Mouse (Mus musculus) liver, postnatal 0 days (tissue): ENCODE measurements at regions not wholly inside any gene's neighbourhood (a gene's known extent, or its start where the extent isn't known, plus 50 kb on each side); places are given as distances from the start of the nearest gene placed in this dataset.

Experiments
- CTCF ChIP-seq: sonication (generic); IDR thresholded peaks from 2 replicates; pipeline ENCODE4 v1.5.1; 2016; ENCODE audit warnings: antibody characterized with exemption, low read depth
- EP300 ChIP-seq: IDR thresholded peaks from 2 replicates; pipeline ENCODE4 v1.6.1; 2016; ENCODE audit warnings: antibody characterized with exemption, low read depth, mild to moderate bottlenecking

GRCm38 (mm10) chr13:110627136-110627535 lies 232.3 kb downstream of the Plk2 start:
- TF ChIP-seq EP300 (no peak), CTCF (no peak)
